Mouse (Mus musculus) kidney, adult 2 months (tissue): ENCODE data around the gene Itgbl1. TPM values are rescaled to one million over a fixed set of nuclear protein-coding genes. Genes with fewer than 3 reads are reported as not detected.

Experiments used
- DNase-seq: peaks from one replicate; pipeline ENCODE4 v3.0.0; 2021
- H3K27ac ChIP-seq: fragments of 200-500 bp; 2 replicates; pipeline ENCODE4 v1.5.1; 2012; ENCODE audit warnings: low read depth, low read length, control low read depth, inconsistent platforms; ENCODE audit not compliant: insufficient read depth
- H3K27me3 ChIP-seq: fragments of 200-500 bp; replicated peaks from 2 replicates; pipeline ENCODE4 v1.6.1; 2012; ENCODE audit warnings: mild to moderate bottlenecking, moderate library complexity, low read length, inconsistent platforms; ENCODE audit not compliant: control insufficient read depth, insufficient read depth
- H3K36me3 ChIP-seq: fragments of 200-500 bp; 2 replicates; pipeline ENCODE4 v1.6.1; 2012; ENCODE audit warnings: mild to moderate bottlenecking, moderate library complexity, low read length, inconsistent platforms; ENCODE audit not compliant: control insufficient read depth, insufficient read depth
- H3K4me1 ChIP-seq: fragments of 200-500 bp; 2 replicates; pipeline ENCODE4 v1.6.1; 2011; ENCODE audit warnings: low read length; ENCODE audit not compliant: control insufficient read depth, insufficient read depth
- H3K4me3 ChIP-seq: fragments of 200-500 bp; 2 replicates; pipeline ENCODE4 v1.5.1; 2011; ENCODE audit warnings: mild to moderate bottlenecking, low read depth, low read length, control low read depth; ENCODE audit not compliant: insufficient read depth
- CTCF ChIP-seq: fragments of 200-500 bp; conservative IDR thresholded peaks from 2 replicates; pipeline ENCODE4 v1.5.1; 2011; ENCODE audit warnings: low read depth, mild to moderate bottlenecking, control low read depth, low read length, moderate library complexity, mixed read lengths; ENCODE audit not compliant: insufficient read depth, insufficient read length
- POLR2A ChIP-seq: fragments of 200-500 bp; IDR thresholded peaks from one replicate; pipeline ENCODE4 v1.6.1; 2011; ENCODE audit warnings: low read depth, low read length, control low read depth
- WGBS: fragments of 180-500 bp; shearing (Covaris S2); methylation state at CpG from one replicate; pipeline ENCODE4 v1.1.7; 2018; 5-methylcytosine and 5-hydroxymethylcytosine counted together
- polyA plus RNA-seq: library from polyadenylated mRNA; depleted of rRNA; stranded (reverse); fragments of >200 nt; gene quantifications from 2 replicates; pipeline ENCODE4 v1.2.3, GENCODE M21; 2012; rRNA removed

The Itgbl1 gene
- polyA plus RNA-seq: 0.25 and 0.69 TPM in 2 replicates

GRCm38 (mm10) chr14:123659921-123660385, at the start of gene Itgbl1:
Itgbl1 (plus strand) TSS chr14:123659971.
- TF ChIP-seq POLR2A (no peak), CTCF (no peak)
- Histone ChIP-seq H3K27ac (no peak within 1 kb of the TSS), H3K36me3 (no peaks in the 10 kb centered on the region), H3K4me3 (no peak within 1 kb of the TSS), H3K4me1 (no peaks in the 10 kb centered on the region), H3K27me3 (no peaks in the 10 kb centered on the region)
- DNase-seq: no peak
- WGBS: 43% methylated on average over 7 of the region's 7 CpGs

DNA sequence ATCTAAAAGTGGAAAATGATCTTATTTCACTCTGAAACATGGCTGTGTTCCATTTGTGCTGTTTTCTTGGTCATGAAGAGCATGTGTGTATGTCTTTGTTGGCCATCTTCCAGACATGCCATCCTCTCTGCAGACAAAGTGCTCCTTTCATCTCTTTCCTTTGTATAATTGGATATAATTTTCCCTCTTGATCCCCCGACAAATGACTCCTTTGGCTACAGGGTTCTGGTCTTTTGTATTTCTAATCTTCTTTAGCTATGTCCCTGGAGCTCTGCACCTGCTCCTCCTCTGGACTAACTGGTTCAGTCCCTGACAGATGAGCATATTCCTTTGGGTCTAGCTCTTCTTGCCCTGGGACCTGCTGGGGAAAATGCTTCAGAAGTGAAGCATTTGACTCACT, 36.8 kb upstream of the Itgbl1 start:
- Histone ChIP-seq H3K36me3 (no peaks in the 10 kb centered on the region), H3K27ac (no peak overlapping the region), H3K4me3 (no peak overlapping the region), H3K27me3 (no peaks in the 10 kb centered on the region; the same call in 1 of the 2 replicates), H3K4me1 (no peaks in the 10 kb centered on the region)
- TF ChIP-seq CTCF (no peak), POLR2A (no peak)
- 64% methylated on average over 1 of the region's 1 CpGs for WGBS
- DNase-seq: no peak

- no peaks in the 10 kb centered on the region; the same call in 1 of the 2 replicates for H3K27me3 ChIP-seq
- no peak for DNase-seq
Observed at GRCm38 (mm10) chr14:123626501-123627179, 33.1 kb upstream of the Itgbl1 start, which contains the start of gene Nalcn. Nalcn (minus strand) TSS chr14:123627144.

GRCm38 (mm10) chr14:123627180-123627562, 32.6 kb upstream of the Itgbl1 start:
- Histone ChIP-seq H3K36me3 (no peaks in the 10 kb centered on the region), H3K4me1 (no peaks in the 10 kb centered on the region), H3K27ac (no peak overlapping the region), H3K4me3 (no peak overlapping the region), H3K27me3 (no peaks in the 10 kb centered on the region; the same call in 1 of the 2 replicates)
- WGBS: 50% methylated on average over 3 of the region's 3 CpGs
- no peak for DNase-seq
- no peak for TF ChIP-seq CTCF
- TF ChIP-seq POLR2A: no peak

More at GRCm38 (mm10) chr14:123626501-123627179, 33.1 kb upstream of the Itgbl1 start, which contains the start of gene Nalcn:
- H3K4me3 ChIP-seq: no peak within 1 kb of the TSS
- H3K27ac ChIP-seq: no peak within 1 kb of the TSS
- no peak for TF ChIP-seq CTCF
- TF ChIP-seq POLR2A: no peak
- no peaks in the 10 kb centered on the region for H3K36me3 ChIP-seq
- H3K4me1 ChIP-seq: no peaks in the 10 kb centered on the region
- 3% methylated on average over 47 of the region's 47 CpGs for WGBS

DNA sequence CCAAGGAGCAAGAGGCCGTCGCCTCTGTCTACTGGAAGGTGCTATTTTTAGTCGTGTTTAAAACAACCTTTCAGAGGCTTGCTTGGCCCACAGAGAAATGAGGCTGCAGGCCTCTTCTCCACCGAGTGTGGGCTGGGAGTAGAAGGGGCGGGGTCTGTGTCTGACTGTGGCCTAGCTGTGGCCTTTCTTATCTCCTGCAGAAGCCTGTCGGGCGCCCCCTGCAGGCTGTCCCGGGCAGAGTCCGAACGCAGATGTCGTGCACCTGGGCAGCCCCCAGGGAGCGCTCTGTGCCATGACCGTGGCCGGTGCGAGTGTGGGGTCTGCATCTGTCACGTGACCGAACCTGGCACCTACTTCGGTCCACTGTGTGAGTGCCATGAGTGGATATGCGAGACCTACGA, 1.3 kb downstream of the Itgbl1 start:
- no peak overlapping the region for H3K4me3 ChIP-seq
- no peak overlapping the region for H3K27ac ChIP-seq
- no peaks in the 10 kb centered on the region for H3K4me1 ChIP-seq
- no peaks in the 10 kb centered on the region for H3K27me3 ChIP-seq
- DNase-seq: peak; percentile 14
- 17% methylated on average over 20 of the region's 20 CpGs for WGBS
- TF ChIP-seq CTCF (no peak), POLR2A (no peak)
- H3K36me3 ChIP-seq: no peaks in the 10 kb centered on the region

DNA sequence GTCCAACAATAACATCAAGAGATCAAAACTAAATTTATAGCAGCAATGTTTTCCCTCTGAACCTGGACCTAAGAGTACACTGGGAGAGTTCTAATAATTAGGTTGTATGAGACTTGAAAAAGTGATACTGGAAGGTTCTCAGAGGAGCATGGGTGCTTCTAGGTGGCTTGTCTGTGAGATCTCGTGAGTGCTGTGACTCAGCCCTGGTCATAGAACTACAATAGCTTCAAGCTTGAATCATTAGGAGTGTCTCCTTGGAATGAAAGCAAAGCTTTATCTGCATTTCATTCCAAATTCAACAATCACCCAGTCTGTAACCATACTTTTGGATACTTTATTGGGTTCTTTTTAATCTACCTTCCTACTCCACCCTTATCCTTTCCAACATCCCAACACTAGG, 2.6 kb downstream of the Itgbl1 start:
- H3K27ac ChIP-seq: no peak overlapping the region
- DNase-seq: no peak
- no peaks in the 10 kb centered on the region for H3K27me3 ChIP-seq
- TF ChIP-seq CTCF (no peak), POLR2A (no peak)
- H3K36me3 ChIP-seq: no peaks in the 10 kb centered on the region
- 54% methylated on average over 1 of the region's 1 CpGs for WGBS
- no peak overlapping the region for H3K4me3 ChIP-seq
- H3K4me1 ChIP-seq: no peaks in the 10 kb centered on the region

- Histone ChIP-seq H3K27me3 (no peaks in the 10 kb centered on the region), H3K36me3 (no peaks in the 10 kb centered on the region), H3K27ac (no peak overlapping the region), H3K4me1 (no peaks in the 10 kb centered on the region), H3K4me3 (no peak overlapping the region)
- no peak for DNase-seq
- TF ChIP-seq POLR2A (no peak), CTCF (no peak)
Observed at GRCm38 (mm10) chr14:123663206-123663605, 3.4 kb downstream of the Itgbl1 start.
